Mouse (Mus musculus): Measurements from ENCODE around the gene Xpa.

GRCm38 (mm10) chr4:46111361-46111760, 84.8 kb downstream of the Xpa start:
- TF ChIP-seq POLR2A (IDR thresholded peaks at IDR 0.05; ENCODE audit: control insufficient read depth, extremely low read depth, insufficient read depth, low read length, poor library complexity) (no peak), CTCF (IDR thresholded peaks at IDR 0.05; ENCODE audit: borderline replicate concordance, control insufficient read depth, extremely low read depth, insufficient read depth, low read length, poor library complexity) (no peak)
